Mouse (Mus musculus) large intestine, adult 2 months (tissue): ENCODE measurements at regions not wholly inside any gene's neighbourhood (a gene's known extent, or its start where the extent isn't known, plus 50 kb on each side); places are given as distances from the start of the nearest gene placed in this dataset.

Source experiments
- DNase-seq: peaks from one replicate; pipeline ENCODE4 v3.0.0-alpha.2; 2012; ENCODE audit warnings: low read depth, low spot score
- WGBS: fragments of 180-500 bp; shearing (Covaris S2); methylation state at CpG from one replicate; pipeline ENCODE4 v1.1.7; 2018; 5-methylcytosine and 5-hydroxymethylcytosine counted together

GRCm38 (mm10) chr19:36293177-36293969 lies 54.7 kb upstream of the Pcgf5 start:
- WGBS = 63% methylated on average over 6 of the region's 6 CpGs

More at GRCm38 (mm10) chr19:36293177-36293969, 54.7 kb upstream of the Pcgf5 start:
- no peak for DNase-seq
